Mouse (Mus musculus) kidney, postnatal 4 days (tissue): ENCODE measurements around the gene Nrg4.

Experiments used
- DNase-seq, 2 experiments: peaks; one replicate each; pipeline ENCODE4 v3.0.0; 2021; ENCODE audit warnings: mixed read lengths in 2 of 2

Nrg4 gene

DNA sequence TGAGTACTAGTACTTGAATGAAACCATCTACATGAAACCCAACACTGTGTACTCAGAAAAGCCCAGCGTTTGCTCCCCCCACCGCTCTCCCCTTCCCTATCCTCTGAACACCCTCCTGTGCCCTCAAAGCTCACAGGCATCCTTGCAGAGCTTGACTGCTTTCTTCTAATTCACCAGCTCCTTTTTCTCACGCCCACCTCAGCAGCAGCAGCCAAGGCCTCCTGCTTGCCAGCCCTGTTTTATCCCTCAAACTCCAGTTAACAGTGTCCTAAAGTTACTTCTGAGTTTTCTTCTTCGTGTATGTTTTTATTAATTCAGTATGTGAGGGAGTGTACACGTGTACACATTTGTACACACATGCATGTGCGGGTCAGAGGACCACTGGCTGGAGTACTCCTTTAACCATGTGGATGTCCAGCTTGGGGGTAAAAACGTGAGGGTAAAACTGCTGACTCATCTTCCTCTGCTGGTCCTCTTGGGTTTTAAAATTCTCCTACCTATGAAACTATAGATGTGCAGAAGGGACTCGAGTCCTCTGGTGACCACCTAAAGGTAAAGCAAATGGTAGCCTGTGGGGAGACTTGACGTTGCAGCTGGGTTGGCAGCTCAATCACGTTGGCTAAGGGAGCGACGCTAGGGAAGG is 12.9 kb downstream of the Nrg4 start:
- DNase-seq, result no peak

DNA sequence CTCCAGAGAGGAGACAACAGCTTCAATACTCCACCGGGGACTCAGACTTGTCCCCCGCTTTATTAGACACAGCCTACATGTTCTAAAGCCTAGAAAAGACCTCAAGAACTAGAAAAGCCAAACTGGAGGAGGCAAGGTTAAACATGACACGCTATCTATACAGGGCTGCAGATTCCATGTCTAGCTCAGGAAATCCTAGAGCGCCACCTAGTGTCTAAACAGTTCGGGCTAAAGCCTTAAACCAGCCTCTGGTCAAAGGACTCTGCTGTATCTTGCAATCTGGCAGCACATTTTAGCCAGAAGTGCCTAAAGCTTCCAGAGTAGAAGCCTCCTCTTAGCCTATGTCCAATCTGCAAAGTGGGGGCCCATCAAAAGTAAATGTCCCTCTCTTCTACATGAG is 15.1 kb downstream of the Nrg4 start:
- peak; percentile 69 to 77 for DNase-seq

- DNase-seq, result no peak
These were observed 18.2 kb downstream of the Nrg4 start for GRCm38 (mm10) chr9:55308455-55308854.

DNA sequence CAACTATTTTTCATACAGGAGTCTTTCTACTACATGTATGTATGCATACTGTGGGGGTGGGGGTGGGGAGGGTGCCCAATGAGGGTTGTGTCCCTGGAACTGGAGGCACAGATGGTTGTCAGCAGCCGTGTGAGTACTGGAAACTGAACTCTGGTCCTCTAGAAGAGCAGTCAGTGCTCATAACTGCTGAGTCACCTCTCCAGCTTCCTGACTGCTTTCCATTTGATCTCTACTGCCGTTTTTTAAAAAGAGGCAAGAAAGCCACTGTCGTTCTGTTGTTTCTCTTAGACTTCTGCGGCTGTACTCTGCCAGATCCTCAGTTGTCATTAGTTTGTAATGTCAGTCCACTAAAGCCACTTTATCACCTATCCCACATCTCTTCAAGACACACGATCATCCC is 19.1 kb downstream of the Nrg4 start:
- DNase-seq, result no peak

DNA sequence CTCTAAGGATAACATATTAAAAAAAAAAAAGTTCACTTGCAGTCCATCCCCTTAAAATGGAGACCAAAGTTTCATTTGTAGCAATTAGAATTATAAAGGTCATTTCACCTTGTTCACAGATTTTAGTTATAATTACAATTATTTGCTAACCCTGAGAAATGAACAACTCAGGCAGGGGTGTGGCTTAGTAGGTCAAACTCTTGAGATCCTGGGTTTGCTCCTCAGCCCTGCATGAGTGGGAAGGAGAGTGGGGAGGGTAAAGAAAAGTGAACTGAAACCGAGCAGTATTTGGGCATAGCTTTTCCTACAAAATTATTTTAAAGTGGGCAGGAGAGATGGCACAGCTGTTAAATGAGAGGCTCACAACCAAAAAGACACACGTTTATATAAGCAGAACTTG is 19.6 kb downstream of the Nrg4 start:
- no peak for DNase-seq

GRCm38 (mm10) chr9:55296221-55296620 is 30.4 kb downstream of the Nrg4 start:
- DNase-seq, result no peak

- DNase-seq, result no peak
These were observed 34.7 kb downstream of the Nrg4 start for GRCm38 (mm10) chr9:55291966-55292365.

DNA sequence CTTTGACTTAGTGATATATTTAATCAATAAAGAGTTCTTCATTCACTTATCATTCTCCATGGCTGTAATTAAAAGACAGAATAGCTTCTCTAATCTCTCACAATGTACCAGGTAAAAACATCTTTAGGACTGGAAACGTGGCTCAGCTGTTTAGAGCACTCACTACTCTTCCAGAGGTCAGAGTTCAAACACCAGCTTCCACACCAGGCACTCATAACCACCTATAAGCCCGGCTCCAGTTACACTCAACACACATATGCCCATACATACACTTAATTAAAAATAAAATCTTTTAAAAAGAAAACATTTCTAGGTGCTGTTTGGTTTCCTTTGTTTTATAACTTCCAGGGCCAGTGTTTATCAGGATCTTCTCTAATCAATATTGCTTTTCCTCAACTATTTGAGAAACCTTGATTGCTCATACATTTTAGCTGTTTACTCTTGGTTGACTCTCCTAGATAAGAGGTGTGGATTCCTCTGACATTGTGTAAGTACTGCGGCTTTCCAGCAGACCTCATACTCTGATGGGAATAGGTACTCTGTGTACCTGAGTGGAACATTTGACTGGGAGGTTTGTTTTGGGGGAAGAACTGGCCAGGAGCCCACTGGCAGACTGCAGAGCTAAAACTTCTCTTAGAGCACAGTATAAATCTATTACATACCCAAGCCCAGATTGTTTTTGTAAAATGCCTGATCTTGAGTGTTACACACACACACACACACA is 37.0 kb downstream of the Nrg4 start:
- no peak for DNase-seq

DNA sequence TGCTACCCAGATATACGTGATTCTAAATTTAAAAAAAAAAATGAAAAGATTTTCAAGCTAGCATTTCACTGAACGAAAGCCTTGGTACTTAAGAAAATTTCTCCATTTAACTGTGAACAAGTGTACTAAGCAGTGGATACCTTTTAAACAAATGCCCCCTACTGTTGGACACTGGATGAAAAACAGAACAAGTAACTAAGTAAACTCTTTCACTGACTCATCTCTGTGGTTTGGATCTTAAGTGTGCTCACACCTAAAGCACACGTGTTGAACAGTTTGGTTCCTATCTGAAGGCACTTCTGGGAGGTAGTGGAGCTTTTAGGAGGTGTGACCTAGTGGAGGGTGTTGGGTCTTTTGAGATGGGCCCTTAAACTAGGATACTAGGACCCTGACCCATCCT is 41.4 kb downstream of the Nrg4 start:
- no peak for DNase-seq

- DNase-seq, result peak; percentile 25 to 46
These were observed 43.1 kb downstream of the Nrg4 start for GRCm38 (mm10) chr9:55283516-55283915.

DNA sequence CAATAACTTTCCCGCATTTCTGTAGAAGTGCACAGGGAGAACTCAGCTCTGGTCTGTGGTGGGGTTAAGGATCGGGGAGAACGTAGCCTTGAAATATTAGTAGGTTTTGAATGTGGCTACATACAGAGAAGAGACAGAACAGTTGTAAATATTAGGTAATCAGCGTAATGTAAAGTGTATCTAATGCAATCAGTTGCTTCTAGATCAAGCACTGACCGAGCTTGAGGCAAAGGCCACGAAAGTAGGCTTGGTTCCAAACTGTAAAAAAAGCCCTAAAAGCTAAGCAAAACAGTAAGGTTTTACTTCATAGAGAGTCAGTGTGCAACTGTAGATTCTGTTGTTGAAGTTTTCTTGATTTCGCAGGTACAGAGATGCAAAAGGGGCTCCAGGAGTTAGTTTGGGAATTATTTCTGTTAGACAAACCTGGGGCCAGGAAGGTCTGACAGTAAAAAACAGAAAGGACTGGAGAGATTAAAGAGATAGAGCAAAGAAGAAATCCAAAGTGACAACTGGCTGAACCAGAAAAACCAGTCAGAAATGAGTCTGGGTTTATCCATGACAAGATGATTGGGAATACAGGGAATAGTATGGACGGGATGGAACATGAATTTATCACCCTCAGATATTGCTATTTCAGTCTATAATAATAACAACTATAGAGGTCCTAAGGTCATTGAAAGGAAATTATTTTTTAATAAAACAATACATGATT is 47.4 kb downstream of the Nrg4 start:
- DNase-seq, result no peak

GRCm38 (mm10) chr9:55277562-55277961 is 49.1 kb downstream of the Nrg4 start:
- DNase-seq, result peak in 1 of 2 experiments; percentile 10

DNA sequence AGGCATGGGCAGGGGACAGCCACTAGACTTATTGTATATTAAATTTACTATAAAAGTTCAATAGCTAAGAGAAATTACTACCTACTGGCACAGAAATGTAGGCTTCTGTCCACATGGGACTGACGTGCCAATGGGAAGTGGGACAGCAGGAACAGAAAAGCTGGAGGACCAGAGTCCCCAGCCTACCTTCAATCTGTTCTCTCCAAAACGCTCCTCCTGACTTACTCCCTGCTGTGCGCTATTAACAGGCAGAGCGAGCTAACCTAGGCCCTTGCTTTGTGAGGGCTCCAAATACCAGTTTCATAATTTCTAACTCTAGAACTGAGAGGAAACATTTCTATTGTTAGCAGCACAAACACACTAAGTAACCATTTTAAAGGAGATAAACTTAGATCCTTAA is 52.7 kb downstream of the Nrg4 start:
- DNase-seq, result no peak

DNA sequence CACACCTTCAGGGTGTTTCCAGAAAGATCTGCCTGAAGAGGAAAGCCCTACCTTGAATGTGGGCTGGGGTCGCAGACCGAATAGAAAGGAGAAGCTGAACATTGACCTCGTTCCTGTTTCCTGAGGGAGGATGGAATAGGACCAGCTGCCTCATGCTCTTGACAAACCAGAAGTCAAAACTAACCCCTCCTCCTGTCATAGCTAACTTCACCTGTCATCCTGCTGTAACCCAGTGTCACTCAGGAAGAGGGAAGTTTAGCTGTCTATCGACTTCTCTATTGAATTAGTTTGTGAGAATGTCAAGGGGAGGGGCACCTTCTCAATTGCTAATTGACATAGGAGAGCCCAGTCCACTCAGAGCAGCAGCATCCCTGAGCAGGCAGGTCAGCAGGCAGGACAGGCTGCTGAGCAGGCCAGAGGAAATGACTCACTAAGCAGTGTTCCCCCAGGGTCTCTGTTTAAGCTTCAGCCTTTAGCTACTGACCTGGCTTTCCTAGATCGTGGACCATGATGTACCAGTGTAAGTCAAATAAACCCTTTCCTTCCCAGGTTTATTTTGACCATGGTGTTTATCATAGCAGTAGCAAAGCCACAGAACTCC is 54.6 kb downstream of the Nrg4 start:
- no peak for DNase-seq

DNA sequence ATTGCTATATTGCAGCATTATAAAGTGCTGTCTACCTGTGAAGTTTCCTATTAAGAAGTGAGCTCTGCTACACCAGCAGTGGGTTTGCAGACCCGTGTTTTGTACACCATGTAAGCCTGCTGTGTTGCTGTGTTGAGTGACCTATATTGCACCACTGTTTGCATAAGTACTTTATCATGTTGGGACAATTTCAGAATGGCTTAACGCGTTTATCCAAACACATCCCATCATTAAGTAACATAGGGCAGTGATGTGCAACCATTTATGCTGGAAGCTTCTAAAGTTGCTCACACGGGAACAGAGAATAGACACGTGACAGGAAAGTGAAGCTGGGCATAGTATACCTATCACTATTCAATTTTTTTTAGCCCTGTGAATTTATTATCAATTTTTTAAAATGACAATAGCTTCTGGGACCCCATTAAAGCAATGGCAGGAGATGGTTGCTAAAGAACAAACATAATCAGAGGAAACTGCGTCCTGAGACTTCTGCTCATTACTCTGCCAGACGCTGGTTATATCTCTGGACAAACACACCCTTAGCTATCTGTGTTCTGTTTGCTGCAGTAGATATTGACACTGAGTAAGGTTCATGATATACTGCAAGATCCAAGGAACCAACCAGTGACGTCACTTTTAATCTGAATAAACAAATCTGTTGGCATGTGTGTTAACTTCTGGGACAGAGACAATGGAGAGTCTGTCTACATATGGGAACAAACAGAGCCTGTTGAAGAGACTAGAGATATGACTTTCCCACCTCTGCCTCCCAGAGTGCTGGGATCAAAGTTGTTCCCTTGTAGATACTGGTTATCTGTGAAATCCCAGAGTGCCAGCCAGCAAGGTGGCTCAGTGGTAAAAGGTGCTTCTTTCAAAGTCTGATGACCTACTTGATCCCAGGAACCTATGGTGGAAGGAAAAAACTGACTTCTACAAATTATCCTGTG is 62.0 kb downstream of the Nrg4 start:
- DNase-seq, result no peak

DNA sequence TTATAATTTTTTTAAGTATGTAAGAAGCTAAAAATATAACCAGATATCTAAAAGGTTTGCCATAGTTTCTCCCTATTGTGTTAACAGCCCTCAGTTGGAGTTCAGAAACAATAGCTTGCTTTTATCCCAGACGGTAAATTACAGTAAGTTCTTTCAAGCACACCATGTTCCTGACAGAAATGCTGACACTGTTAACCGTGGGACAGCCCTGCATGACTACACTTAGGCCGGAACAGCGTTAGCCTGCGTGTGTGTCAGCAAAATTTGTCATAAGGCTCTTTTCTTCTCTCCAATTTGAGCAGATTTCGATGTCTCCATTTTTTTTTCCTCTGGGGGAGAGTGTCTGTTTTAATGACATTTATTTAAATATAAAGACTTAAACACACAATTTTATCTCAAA is 66.9 kb downstream of the Nrg4 start:
- no peak for DNase-seq

DNA sequence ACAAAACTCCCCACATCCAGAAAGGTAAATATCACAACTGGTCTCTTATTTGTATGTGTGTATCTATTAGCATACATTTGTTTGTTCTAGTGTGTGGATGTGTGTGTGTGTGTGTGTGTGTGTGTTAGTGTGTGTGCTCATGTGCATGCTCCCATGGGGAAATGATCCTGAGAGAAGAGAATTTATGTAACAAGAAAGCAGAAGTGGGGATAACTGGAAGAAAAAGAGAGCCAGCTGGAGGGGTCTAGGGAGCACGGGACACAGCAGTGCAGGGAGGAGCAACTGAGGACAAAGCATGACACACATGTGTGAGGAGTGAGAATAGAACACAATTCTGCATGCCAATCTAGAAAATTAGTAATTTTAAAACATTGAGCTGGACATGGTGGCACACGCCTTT is 69.5 kb downstream of the Nrg4 start:
- no peak for DNase-seq

DNA sequence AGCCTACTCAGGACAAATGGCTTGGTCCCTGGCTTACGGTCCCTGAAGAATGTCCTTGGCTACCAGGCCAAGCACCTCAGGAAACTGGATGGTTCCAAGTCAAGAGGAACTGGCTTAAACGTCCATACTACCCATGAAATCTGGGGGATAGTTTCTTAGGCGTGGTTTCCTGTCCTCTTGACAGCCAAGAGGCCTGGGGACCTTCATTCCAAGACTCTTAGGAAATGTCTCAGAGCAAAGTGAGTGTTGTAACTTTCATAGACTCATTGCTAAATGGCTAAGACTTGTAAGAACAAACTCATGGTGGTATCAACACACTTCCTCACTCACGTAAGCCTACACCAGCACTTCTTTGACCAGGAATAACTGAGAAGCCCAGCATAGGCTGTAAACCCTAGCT is 71.0 kb downstream of the Nrg4 start:
- no peak for DNase-seq

GRCm38 (mm10) chr9:55255056-55255455 is 71.6 kb downstream of the Nrg4 start:
- no peak for DNase-seq

DNA sequence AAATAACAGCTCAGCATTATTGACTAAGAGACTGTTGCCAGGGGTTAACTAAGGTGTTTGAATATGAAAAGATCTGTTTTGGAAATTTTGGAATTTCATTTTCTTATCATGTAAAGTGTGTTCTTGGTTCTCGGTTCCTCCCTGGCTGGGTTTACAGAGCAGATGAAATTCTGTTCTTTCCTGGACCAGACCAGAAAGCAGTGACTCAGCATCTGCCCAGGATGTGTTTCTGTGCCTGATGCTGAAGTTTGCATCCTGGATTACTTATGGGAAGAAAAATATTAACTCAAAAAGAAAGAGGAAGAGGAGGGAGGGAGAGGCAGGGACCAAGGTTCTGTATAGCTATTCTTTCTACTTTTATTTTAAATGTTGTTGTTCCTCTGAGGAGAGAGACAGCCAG is 72.8 kb downstream of the Nrg4 start:
- DNase-seq, result no peak

GRCm38 (mm10) chr9:55252097-55252496 is 74.5 kb downstream of the Nrg4 start:
- peak in 1 of 2 experiments; percentile 35 for DNase-seq

DNA sequence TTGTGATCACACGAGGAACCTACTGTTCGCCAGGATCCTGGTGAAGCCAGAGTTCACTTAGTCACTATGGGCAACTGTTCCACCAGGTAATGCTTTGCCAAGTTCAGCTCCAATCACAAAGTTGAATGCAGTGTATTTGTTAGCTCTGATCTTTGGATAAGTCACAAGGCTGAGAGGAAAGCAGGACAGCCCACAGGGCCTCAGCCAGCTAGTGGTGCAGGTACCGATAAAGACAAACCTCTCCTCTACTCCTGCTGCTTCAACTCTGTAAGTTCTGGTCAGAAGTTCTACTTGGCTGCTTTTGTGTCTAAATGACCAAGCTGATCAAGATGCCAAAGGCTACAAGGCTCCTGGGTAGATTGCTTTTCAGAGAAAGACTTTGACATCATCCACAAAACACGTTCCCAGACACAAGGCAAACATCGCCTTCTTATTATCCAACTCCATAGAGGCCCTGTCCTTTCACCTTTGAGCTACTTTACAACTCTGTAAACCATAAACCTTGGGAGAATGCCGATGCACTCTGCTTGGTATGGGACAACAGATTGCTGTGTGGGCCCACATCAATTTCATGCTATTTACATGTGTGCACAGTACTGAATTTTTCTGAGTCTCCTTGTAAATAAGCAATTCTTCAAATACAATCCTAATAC is 75.9 kb downstream of the Nrg4 start:
- no peak for DNase-seq
